Mouse (Mus musculus): ENCODE measurements at regions not wholly inside any gene's neighbourhood (a gene's known extent, or its start where the extent isn't known, plus 50 kb on each side); places are given as distances from the start of the nearest gene placed in this dataset.

GRCm38 (mm10) chr16:66579551-66579950 is 764.5 kb downstream of the Vgll3 start:
- DNase-seq (ENCODE audit: extremely low spot score) = no peak

- peak; percentile 12 for DNase-seq (ENCODE audit: extremely low spot score)
Measured at GRCm38 (mm10) chr16:66585698-66586284, 770.7 kb downstream of the Vgll3 start.

- DNase-seq (ENCODE audit: extremely low spot score) = no peak
Measured at GRCm38 (mm10) chr16:66602211-66602610, 787.2 kb downstream of the Vgll3 start.

- no peak for DNase-seq (ENCODE audit: extremely low spot score)
Measured at GRCm38 (mm10) chr16:66602686-66603085, 787.6 kb downstream of the Vgll3 start.

- DNase-seq (ENCODE audit: extremely low spot score) = no peak
Measured at GRCm38 (mm10) chr16:66603825-66604224, 788.8 kb downstream of the Vgll3 start.

Data from embryo, embryonic 9.5 days (tissue).